Mouse (Mus musculus): ENCODE results near the gene Abca8b. TPM values are rescaled to one million over a fixed set of nuclear protein-coding genes. Genes with fewer than 3 reads are reported as not detected.

The Abca8b gene
- total RNA-seq, 2 experiments from 2014 or later: 10.6 to 12.7 TPM

GRCm38 (mm10) chr11:109884801-109885200 is 110.8 kb downstream of the Abca8b start:
- no peak for DNase-seq (ENCODE audit: low spot score in 2 of 2)

DNA sequence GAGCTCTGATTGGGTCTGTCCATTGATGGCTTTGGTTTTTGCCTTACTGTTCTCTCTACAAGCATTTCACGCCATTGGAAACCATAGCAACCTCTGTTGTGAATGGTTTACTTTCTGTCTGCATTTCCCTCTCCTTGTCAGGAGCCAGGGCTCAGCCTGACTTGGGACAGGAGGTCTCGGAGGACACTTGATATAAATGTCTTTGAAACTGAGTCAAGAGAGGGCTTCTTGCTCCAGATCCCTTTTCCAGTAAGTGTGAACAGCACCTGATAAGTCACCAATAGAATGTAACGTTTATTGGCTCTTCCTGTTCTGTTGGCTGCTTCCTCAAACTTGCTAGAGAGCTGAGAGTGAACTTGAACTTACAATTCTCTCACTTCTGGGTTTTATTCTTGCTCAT is 111.5 kb downstream of the Abca8b start:
- DNase-seq (ENCODE audit: low spot score in 2 of 2): no peak

Other genes with a start within 250 kb of the Abca8b start
- gene 1700012B07Rik, start 167.8 kb downstream of the Abca8b start, total RNA-seq (2021): not detected
- 1 to 10 TPM; 3.0 to 6.5 TPM for gene Abca8a, start 100.1 kb upstream of the Abca8b start, total RNA-seq (2021)
- 1 to 10 TPM; 6.6 to 7.0 TPM for gene Abca9, start 172.4 kb upstream of the Abca8b start, total RNA-seq (2021)